Mouse (Mus musculus) lung, embryonic 15.5 days (tissue): ENCODE results near the gene Ass1. TPM values are rescaled to one million over a fixed set of nuclear protein-coding genes. Genes with fewer than 3 reads are reported as not detected.
A peak's percentile ranks its signal among the peaks of the same experiment; 100 is the strongest.

Experiments
- ATAC-seq: fragments of 200-750 bp; cut with Nextera tagmentation; 2 replicates; pipeline ENCODE4 v1.8.0; 2017; ENCODE audit warnings: moderate number of reproducible peaks, borderline replicate concordance; ENCODE audit not compliant: low FRiP score, low TSS enrichment; ENCODE audit errors: extremely low read depth
- H3K27ac ChIP-seq: fragments of 300-500 bp; sonication (generic); 2 replicates; pipeline ENCODE4 v1.5.1; 2015; ENCODE audit warnings: moderate library complexity, mild to moderate bottlenecking, inconsistent platforms
- H3K27me3 ChIP-seq: fragments of 300-500 bp; sonication (generic); 2 replicates; pipeline ENCODE4 v1.6.1; 2015; ENCODE audit warnings: inconsistent platforms
- H3K36me3 ChIP-seq: fragments of 300-500 bp; sonication (generic); 2 replicates; pipeline ENCODE4 v1.6.1; 2015; ENCODE audit warnings: inconsistent platforms
- H3K4me1 ChIP-seq: fragments of 300-500 bp; sonication (generic); 2 replicates; pipeline ENCODE4 v1.6.1; 2015; ENCODE audit warnings: inconsistent platforms
- H3K4me2 ChIP-seq: fragments of 300-500 bp; sonication (generic); 2 replicates; pipeline ENCODE4 v1.6.1; 2015; ENCODE audit warnings: inconsistent platforms, mild to moderate bottlenecking, moderate library complexity
- H3K4me3 ChIP-seq: fragments of 300-500 bp; sonication (generic); 2 replicates; pipeline ENCODE4 v1.5.1; 2015; ENCODE audit warnings: mild to moderate bottlenecking, inconsistent platforms
- H3K9ac ChIP-seq: fragments of 300-500 bp; sonication (generic); 2 replicates; pipeline ENCODE4 v1.6.1; 2015; ENCODE audit warnings: inconsistent platforms
- H3K9me3 ChIP-seq: fragments of 300-500 bp; sonication (generic); 2 replicates; pipeline ENCODE4 v1.6.1; 2016; ENCODE audit warnings: inconsistent platforms
- WGBS: fragments of 180-500 bp; shearing (Covaris S2); methylation state at CpG from one replicate; pipeline ENCODE4 v1.1.7; 2015; 5-methylcytosine and 5-hydroxymethylcytosine counted together
- polyA plus RNA-seq: library from polyadenylated mRNA; unstranded; fragments of >200 nt; fragmentation: Nextera tagmentation; extraction: Ambion mirVana; gene quantifications from 2 replicates; pipeline ENCODE4 v1.2.1, GENCODE M21; 2015

The Ass1 gene
- polyA plus RNA-seq, 1 experiment from 2014 or later = 37.2 TPM

- Histone ChIP-seq H3K4me3 (no peak overlapping the region), H3K36me3 (no peaks in the 10 kb centered on the region), H3K4me2 (no peak overlapping the region), H3K27me3 (no peaks in the 10 kb centered on the region), H3K9me3 (no peaks in the 10 kb centered on the region), H3K4me1 (peaks cover 30% of the 10 kb centered on the region), H3K9ac (no peak overlapping the region), H3K27ac (no peak overlapping the region)
- no peak for ATAC-seq
- WGBS = 57% methylated on average over 2 of the region's 2 CpGs
Observed at GRCm38 (mm10) chr2:31447536-31447935, 22.5 kb upstream of the Ass1 start.

GRCm38 (mm10) chr2:31448756-31449440 is 21.1 kb upstream of the Ass1 start:
- peaks cover 42% of the 10 kb centered on the region for H3K4me1 ChIP-seq
- no peaks in the 10 kb centered on the region for H3K27me3 ChIP-seq
- H3K4me3 ChIP-seq = no peak overlapping the region
- 50% methylated on average over 3 of the region's 3 CpGs for WGBS
- ATAC-seq = no peak
- no peaks in the 10 kb centered on the region for H3K36me3 ChIP-seq
- H3K4me2 ChIP-seq = no peak overlapping the region
- H3K9ac ChIP-seq = no peak overlapping the region
- H3K9me3 ChIP-seq = no peaks in the 10 kb centered on the region
- H3K27ac ChIP-seq = peak overlapping the region; percentile 5; the same call in 1 of the 2 replicates

GRCm38 (mm10) chr2:31449441-31449815 is 20.6 kb upstream of the Ass1 start:
- Histone ChIP-seq H3K9ac (no peak overlapping the region), H3K36me3 (no peaks in the 10 kb centered on the region), H3K4me2 (no peak overlapping the region), H3K27me3 (no peaks in the 10 kb centered on the region), H3K9me3 (no peaks in the 10 kb centered on the region), H3K4me1 (peaks cover 47% of the 10 kb centered on the region), H3K4me3 (no peak overlapping the region), H3K27ac (peak overlapping the region; percentile 5; the same call in 1 of the 2 replicates)
- no peak for ATAC-seq
- 46% methylated on average over 4 of the region's 4 CpGs for WGBS

GRCm38 (mm10) chr2:31449902-31450301 is 20.1 kb upstream of the Ass1 start:
- Histone ChIP-seq H3K27ac (no peak overlapping the region), H3K9ac (no peak overlapping the region), H3K9me3 (no peaks in the 10 kb centered on the region), H3K4me3 (no peak overlapping the region), H3K27me3 (no peaks in the 10 kb centered on the region), H3K4me2 (no peak overlapping the region), H3K36me3 (no peaks in the 10 kb centered on the region), H3K4me1 (peaks cover 52% of the 10 kb centered on the region)
- whole genome bisulfite sequencing = 87% methylated on average over 4 of the region's 4 CpGs
- ATAC-seq = no peak

GRCm38 (mm10) chr2:31450661-31451060 is 19.3 kb upstream of the Ass1 start:
- Histone ChIP-seq H3K36me3 (no peaks in the 10 kb centered on the region), H3K4me3 (no peak overlapping the region), H3K4me2 (no peak overlapping the region), H3K27ac (no peak overlapping the region), H3K9me3 (no peaks in the 10 kb centered on the region), H3K9ac (no peak overlapping the region), H3K4me1 (peaks cover 54% of the 10 kb centered on the region), H3K27me3 (no peaks in the 10 kb centered on the region)
- no peak for ATAC-seq
- 39% methylated on average over 3 of the region's 3 CpGs for WGBS

- Histone ChIP-seq H3K27me3 (no peaks in the 10 kb centered on the region), H3K4me3 (no peak overlapping the region), H3K9ac (no peak overlapping the region), H3K4me1 (peaks cover 54% of the 10 kb centered on the region), H3K27ac (no peak overlapping the region), H3K4me2 (no peak overlapping the region), H3K9me3 (no peaks in the 10 kb centered on the region), H3K36me3 (no peaks in the 10 kb centered on the region)
- 48% methylated on average over 1 of the region's 1 CpGs for WGBS
- ATAC-seq = no peak
Observed at GRCm38 (mm10) chr2:31451530-31451929, 18.5 kb upstream of the Ass1 start.

- Histone ChIP-seq H3K4me3 (no peak overlapping the region), H3K4me2 (no peak overlapping the region), H3K9me3 (no peaks in the 10 kb centered on the region), H3K9ac (no peak overlapping the region), H3K27me3 (no peaks in the 10 kb centered on the region), H3K27ac (peak overlapping the region; percentile 89), H3K4me1 (peaks cover 59% of the 10 kb centered on the region), H3K36me3 (no peaks in the 10 kb centered on the region)
- ATAC-seq = no peak
- WGBS = 82% methylated on average over 13 of the region's 13 CpGs
Observed at GRCm38 (mm10) chr2:31453011-31453410, 17.0 kb upstream of the Ass1 start.

GRCm38 (mm10) chr2:31453559-31454177 is 16.3 kb upstream of the Ass1 start:
- H3K4me1 ChIP-seq = peaks cover 60% of the 10 kb centered on the region
- H3K9me3 ChIP-seq = no peaks in the 10 kb centered on the region
- peaks cover 3% of the 10 kb centered on the region; the same call in 1 of the 2 replicates for H3K27me3 ChIP-seq
- ATAC-seq = 0 out of 2 replicates have a peak, but pooled peaks have one; percentile 21
- H3K4me3 ChIP-seq = no peak overlapping the region
- WGBS = 29% methylated on average over 11 of the region's 11 CpGs
- H3K36me3 ChIP-seq = no peaks in the 10 kb centered on the region
- no peak overlapping the region for H3K4me2 ChIP-seq
- peak overlapping the region; percentile 89 for H3K27ac ChIP-seq
- no peak overlapping the region for H3K9ac ChIP-seq

GRCm38 (mm10) chr2:31454280-31454679 is 15.7 kb upstream of the Ass1 start:
- 24% methylated on average over 5 of the region's 8 CpGs for WGBS
- Histone ChIP-seq H3K9ac (no peak overlapping the region), H3K36me3 (no peaks in the 10 kb centered on the region), H3K27ac (peak overlapping the region; percentile 89), H3K4me3 (no peak overlapping the region), H3K4me1 (peaks cover 57% of the 10 kb centered on the region), H3K27me3 (peaks cover 9% of the 10 kb centered on the region; the same call in 1 of the 2 replicates), H3K4me2 (no peak overlapping the region), H3K9me3 (no peaks in the 10 kb centered on the region)
- ATAC-seq = peak; percentile 21; the same call in 1 of the 2 replicates

GRCm38 (mm10) chr2:31455418-31455817 is 14.6 kb upstream of the Ass1 start:
- no peak overlapping the region for H3K27ac ChIP-seq
- no peak for ATAC-seq
- peaks cover 57% of the 10 kb centered on the region for H3K4me1 ChIP-seq
- no peaks in the 10 kb centered on the region for H3K36me3 ChIP-seq
- WGBS = 75% methylated on average over 7 of the region's 7 CpGs
- H3K27me3 ChIP-seq = peaks cover 19% of the 10 kb centered on the region
- H3K9ac ChIP-seq = no peak overlapping the region
- no peak overlapping the region for H3K4me2 ChIP-seq
- H3K9me3 ChIP-seq = no peaks in the 10 kb centered on the region
- H3K4me3 ChIP-seq = no peak overlapping the region

GRCm38 (mm10) chr2:31458460-31458859 is 11.5 kb upstream of the Ass1 start:
- Histone ChIP-seq H3K27ac (peak overlapping the region; percentile 92), H3K27me3 (peaks cover 27% of the 10 kb centered on the region), H3K9ac (no peak overlapping the region), H3K36me3 (no peaks in the 10 kb centered on the region), H3K4me3 (no peak overlapping the region), H3K9me3 (no peaks in the 10 kb centered on the region), H3K4me1 (peaks cover 45% of the 10 kb centered on the region), H3K4me2 (0 out of 2 replicates have a peak overlapping the region, but pooled peaks have one; percentile 12)
- WGBS = 41% methylated on average over 5 of the region's 5 CpGs
- no peak for ATAC-seq
